Mouse (Mus musculus): ENCODE measurements around the gene Sept11.

DNA sequence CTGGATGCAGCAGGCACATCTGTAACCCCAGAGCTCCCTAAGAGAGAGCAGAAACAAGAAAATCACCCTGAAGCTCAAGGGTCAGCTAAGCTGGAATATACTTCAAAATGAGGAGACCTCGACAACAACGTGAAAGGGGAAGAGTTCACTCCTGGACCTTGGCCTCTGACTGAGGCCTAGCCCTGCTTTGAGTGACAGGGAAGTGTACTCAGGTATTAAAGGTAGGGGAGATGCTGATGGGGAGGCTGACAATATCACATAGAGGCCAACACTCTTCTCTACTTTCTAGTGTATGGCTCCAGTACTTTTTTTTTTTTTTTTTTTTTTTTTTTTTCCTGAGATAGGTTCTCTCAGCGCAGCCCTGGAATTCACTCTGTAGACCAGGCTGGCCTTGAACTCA lies 13.6 kb upstream of the Sept11 start:
- no peak for TF ChIP-seq CTCF (IDR thresholded peaks at IDR 0.05; ENCODE audit: low read depth)
- TF ChIP-seq EP300 (optimal IDR thresholded peaks at IDR 0.05), result no peak

All from stomach, postnatal 0 days (tissue).